Mouse (Mus musculus) liver, embryonic 14.5 days (tissue): Measurements from ENCODE around the gene Myo15. TPM values are rescaled to one million over a fixed set of nuclear protein-coding genes. Genes with fewer than 3 reads are reported as not detected.
"Not testable (repeated sequence)": the region's sequence is repeated elsewhere in the genome, so short reads cannot be mapped to it uniquely, and the experiment has no call there.

ENCODE experiments used
- ATAC-seq: fragments of 200-750 bp; cut with Nextera tagmentation; 2 replicates; pipeline ENCODE4 v1.8.0; 2017; ENCODE audit warnings: moderate number of reproducible peaks, mild to moderate bottlenecking, moderate library complexity; ENCODE audit not compliant: insufficient read depth
- DNase-seq, 3 experiments: peaks; one replicate each; pipeline ENCODE4 v3.0.0-alpha.2; 2012 to 2013; ENCODE audit warnings: low read depth in 3 of 3, low spot score in 3 of 3
- H3K27ac ChIP-seq: fragments of 300-500 bp; sonication (generic); 2 replicates; pipeline ENCODE4 v1.5.1; 2014; ENCODE audit warnings: moderate library complexity, mild to moderate bottlenecking, control low read depth, inconsistent platforms
- H3K27me3 ChIP-seq: fragments of 300-500 bp; sonication (generic); 2 replicates; pipeline ENCODE4 v1.6.1; 2014; ENCODE audit warnings: mild to moderate bottlenecking, low read length, moderate library complexity; ENCODE audit not compliant: control insufficient read depth, insufficient read depth
- H3K36me3 ChIP-seq: fragments of 300-500 bp; sonication (generic); replicated peaks from 2 replicates; pipeline ENCODE4 v1.6.1; 2014; ENCODE audit warnings: low read depth; ENCODE audit not compliant: control insufficient read depth, insufficient read depth
- H3K4me1 ChIP-seq, 2 experiments: fragments of 200-500 bp in 1 of 2; fragments of 300-500 bp in 1 of 2; sonication (generic) in 1 of 2; replicated peaks; 2 replicates each; pipeline ENCODE4 v1.6.1; 2012 to 2014; ENCODE audit warnings: antibody characterized with exemption in 1 of 2, inconsistent platforms in 1 of 2, low read length in 1 of 2; ENCODE audit not compliant: control insufficient read depth in 2 of 2, insufficient read depth in 2 of 2
- H3K4me2 ChIP-seq: fragments of 300-500 bp; sonication (generic); 2 replicates; pipeline ENCODE4 v1.6.1; 2014; ENCODE audit warnings: low read depth, mild to moderate bottlenecking, control low read depth, moderate library complexity
- H3K4me3 ChIP-seq, 2 experiments: fragments of 200-500 bp in 1 of 2; fragments of 300-500 bp in 1 of 2; sonication (generic) in 1 of 2; 2 replicates each; pipeline ENCODE4 v1.5.1; 2012 to 2014; ENCODE audit warnings: low read depth in 2 of 2, low read length in 2 of 2, mild to moderate bottlenecking in 2 of 2, control low read depth in 1 of 2, inconsistent platforms in 1 of 2, moderate library complexity in 1 of 2; ENCODE audit not compliant: insufficient read depth in 1 of 2
- H3K9ac ChIP-seq: fragments of 300-500 bp; sonication (generic); replicated peaks from 2 replicates; pipeline ENCODE4 v1.6.1; 2014; ENCODE audit warnings: mild to moderate bottlenecking, control low read depth, moderate library complexity
- H3K9me3 ChIP-seq: fragments of 300-500 bp; sonication (generic); 2 replicates; pipeline ENCODE4 v1.6.1; 2016; ENCODE audit warnings: low read length, mixed read lengths; ENCODE audit not compliant: control insufficient read depth
- CTCF ChIP-seq: IDR thresholded peaks from 2 replicates; pipeline ENCODE4 v1.5.1; 2016; ENCODE audit warnings: antibody characterized with exemption, low read depth, control low read depth
- EP300 ChIP-seq: IDR thresholded peaks from 2 replicates; pipeline ENCODE4 v1.6.1; 2016; ENCODE audit warnings: antibody characterized with exemption, low read depth
- WGBS: fragments of 180-500 bp; shearing (Covaris S2); extraction: QIAGEN DNeasy Blood & Tissue Kit; methylation state at CpG from one replicate; pipeline ENCODE4 v1.1.7; 2014; ENCODE audit not compliant: insufficient replicate concordance; 5-methylcytosine and 5-hydroxymethylcytosine counted together
- polyA plus RNA-seq, 2 experiments: library from polyadenylated mRNA; depleted of rRNA in 1 of 2; stranded (reverse) in 1 of 2; unstranded in 1 of 2; fragments of >200 nt; fragmentation: Nextera tagmentation in 1 of 2; extraction: Ambion mirVana in 1 of 2; gene quantifications; 2 replicates each; pipeline versions ENCODE4 v1.2.1 to v1.2.3; 2012 to 2014

Myo15 gene
- polyA plus RNA-seq, 2 experiments = 0.18 to 0.64 TPM

DNA sequence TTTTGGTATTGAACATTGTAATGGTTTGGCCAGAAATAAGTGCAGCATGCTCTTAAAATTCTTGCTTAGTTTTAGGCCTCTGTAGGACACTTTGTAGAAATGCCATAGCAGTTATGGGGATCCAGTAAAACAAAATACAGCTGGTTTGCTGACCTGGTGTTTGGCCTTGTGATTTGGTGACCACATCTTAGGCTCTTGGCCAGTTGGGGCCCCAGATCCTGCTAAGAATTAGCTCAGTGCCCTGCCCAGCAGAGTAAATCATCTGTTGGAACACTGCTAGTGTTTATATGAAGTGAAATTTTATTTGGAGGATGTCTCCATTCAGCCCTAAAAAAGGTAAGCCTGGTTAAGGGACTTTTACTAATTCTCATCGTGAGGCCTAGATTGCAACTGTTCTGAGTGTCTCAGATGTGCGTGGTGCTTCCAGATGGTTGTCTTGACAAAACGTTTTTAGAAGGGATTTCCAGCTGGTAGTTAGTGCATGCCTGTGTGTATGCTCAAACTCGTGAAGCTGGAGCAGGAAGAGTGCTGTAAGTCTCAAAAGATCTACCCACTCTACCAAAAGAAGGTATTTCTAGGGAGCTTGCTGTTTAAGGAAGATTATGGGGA, 71.0 kb downstream of the Myo15 start:
- Histone ChIP-seq H3K4me1 (peaks cover 16 to 19% of the 10 kb centered on the region in 2 experiments), H3K4me3 (peak overlapping the region; percentile 45 to 87), H3K9me3 (no peaks in the 10 kb centered on the region), H3K9ac (peak overlapping the region; percentile 48), H3K4me2 (peak overlapping the region; percentile 96), H3K27me3 (no peaks in the 10 kb centered on the region), H3K36me3 (peaks cover 20% of the 10 kb centered on the region), H3K27ac (no peak overlapping the region)
- WGBS = 12% methylated on average over 4 of the region's 4 CpGs
- ATAC-seq (no peak), DNase-seq (no peak)
- no peak for TF ChIP-seq CTCF
- no peak for TF ChIP-seq EP300

DNA sequence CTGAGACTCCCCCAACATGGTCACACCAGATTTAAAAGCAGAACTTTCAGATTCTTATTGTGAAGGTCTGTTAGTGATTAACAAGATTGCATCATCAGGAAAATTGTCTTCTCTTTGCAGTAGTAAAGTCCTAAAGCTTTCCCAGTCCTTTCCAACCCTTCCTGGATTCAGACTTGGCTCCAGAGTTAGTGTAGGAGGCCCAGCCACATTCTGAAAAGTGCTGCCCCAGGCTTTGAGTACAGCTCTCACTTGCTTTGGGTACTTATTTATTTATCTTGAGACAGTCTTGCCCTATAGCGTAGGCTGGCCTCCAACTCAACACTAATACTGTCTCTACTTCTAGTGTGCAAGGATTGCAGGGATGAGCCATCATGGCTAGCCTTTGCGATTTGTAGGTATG, 71.6 kb downstream of the Myo15 start:
- 86% methylated on average over 2 of the region's 2 CpGs for WGBS
- Histone ChIP-seq H3K27me3 (no peaks in the 10 kb centered on the region), H3K4me2 (peak overlapping the region; percentile 96), H3K9ac (peak overlapping the region; percentile 43; the same call in 1 of the 2 replicates), H3K9me3 (no peaks in the 10 kb centered on the region), H3K27ac (no peak overlapping the region), H3K36me3 (peaks cover 20% of the 10 kb centered on the region), H3K4me3 (peak overlapping the region in 1 of 2 experiments; percentile 87; a peak in 2 of 4 replicates), H3K4me1 (peaks cover 16 to 19% of the 10 kb centered on the region in 2 experiments)
- TF ChIP-seq CTCF = no peak
- no peak for TF ChIP-seq EP300
- DNase-seq (no peak), ATAC-seq (no peak)

DNA sequence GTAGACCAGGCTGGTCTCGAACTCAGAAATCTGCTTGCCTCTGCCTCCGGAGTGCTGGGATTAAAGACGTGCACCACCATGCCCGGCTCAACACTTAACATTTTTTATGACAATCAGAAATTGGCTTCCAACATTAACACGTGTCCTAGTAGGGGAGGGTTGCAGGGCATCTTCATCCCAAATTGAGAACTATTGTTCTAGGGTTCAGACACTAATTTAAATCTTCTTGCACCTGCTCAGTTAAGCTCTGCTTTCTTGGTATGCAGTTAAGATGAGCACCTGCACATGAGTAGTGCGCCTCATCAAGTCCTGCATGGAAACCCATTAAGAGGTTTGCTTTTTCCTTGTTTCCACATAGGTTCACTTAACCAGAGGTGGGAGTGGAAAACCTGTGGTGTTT, 72.7 kb downstream of the Myo15 start:
- WGBS = 85% methylated on average over 6 of the region's 6 CpGs
- TF ChIP-seq EP300 (no peak), CTCF (no peak)
- Histone ChIP-seq H3K27ac (no peak overlapping the region), H3K9me3 (no peaks in the 10 kb centered on the region), H3K36me3 (peaks cover 21% of the 10 kb centered on the region), H3K4me2 (no peak overlapping the region), H3K9ac (no peak overlapping the region), H3K4me3 (no peak overlapping the region), H3K27me3 (no peaks in the 10 kb centered on the region), H3K4me1 (peaks cover 10 to 12% of the 10 kb centered on the region in 2 experiments)
- DNase-seq = no peak
- no peak for ATAC-seq

DNA sequence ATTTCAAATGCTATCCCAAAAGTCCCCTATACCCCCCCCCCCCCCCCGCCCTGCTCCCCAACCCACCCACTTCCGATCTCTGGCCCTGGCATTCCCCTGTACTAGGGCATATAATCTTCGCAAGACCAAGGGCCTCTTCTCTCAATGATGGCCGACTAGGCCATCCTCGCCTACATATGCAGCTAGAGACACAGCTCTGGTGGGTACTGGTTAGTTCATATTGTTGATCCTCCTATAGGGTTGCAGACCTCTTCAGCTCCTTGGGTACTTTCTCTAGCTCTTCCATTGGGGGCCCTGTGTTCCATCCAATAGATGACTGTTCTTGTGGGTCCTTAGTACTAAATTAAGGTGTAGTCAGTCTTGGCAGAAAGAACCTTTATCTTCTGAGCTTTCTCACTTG, 74.1 kb downstream of the Myo15 start:
- H3K4me1 ChIP-seq = peaks cover 10 to 12% of the 10 kb centered on the region in 2 experiments
- H3K4me2 ChIP-seq, DNase-seq, ATAC-seq, H3K9me3 ChIP-seq, H3K4me3 ChIP-seq, H3K9ac ChIP-seq, H3K27ac ChIP-seq, H3K27me3 ChIP-seq: not testable (repeated sequence)
- H3K36me3 ChIP-seq = peaks cover 28% of the 10 kb centered on the region
- WGBS = 90% methylated on average over 5 of the region's 5 CpGs

DNA sequence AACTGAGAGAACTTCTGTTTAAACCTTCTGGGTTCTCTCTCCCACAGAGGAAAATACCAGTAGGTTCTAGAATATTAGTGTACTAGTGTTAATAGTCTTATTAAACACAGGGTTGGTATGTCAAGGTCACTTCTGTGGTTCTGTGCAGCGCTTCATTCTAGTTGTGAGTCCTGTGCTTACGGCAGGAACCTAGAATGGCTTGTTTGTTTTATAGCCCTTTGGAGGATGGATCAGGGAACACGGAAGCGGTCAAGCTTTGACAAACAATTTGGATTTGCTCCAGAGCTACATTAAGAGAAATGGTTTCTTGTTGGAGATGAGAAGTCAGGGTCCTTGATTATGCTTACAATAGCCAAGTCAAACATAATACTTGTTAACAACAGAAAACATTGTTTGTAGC, 76.3 kb downstream of the Myo15 start:
- Histone ChIP-seq H3K9ac (no peak overlapping the region), H3K4me2 (no peak overlapping the region), H3K36me3 (peaks cover 46% of the 10 kb centered on the region), H3K27ac (no peak overlapping the region), H3K4me3 (no peak overlapping the region), H3K4me1 (peaks cover 4 to 5% of the 10 kb centered on the region in 2 experiments), H3K9me3 (no peaks in the 10 kb centered on the region), H3K27me3 (no peaks in the 10 kb centered on the region)
- TF ChIP-seq CTCF (no peak), EP300 (no peak)
- ATAC-seq (no peak), DNase-seq (no peak)
- 78% methylated on average over 4 of the region's 4 CpGs for WGBS
